Mouse (Mus musculus): ENCODE results near the gene Shf.

- TF ChIP-seq CTCF (IDR thresholded peaks at IDR 0.05; ENCODE audit: control insufficient read depth, insufficient read depth, low read length) (no peak), POLR2A (IDR thresholded peaks at IDR 0.05; ENCODE audit: borderline replicate concordance, control insufficient read depth, low read depth, low read length) (no peak)
These were observed 31.7 kb downstream of the Shf start for GRCm38 (mm10) chr2:122337291-122337690.

Measured in bone marrow, adult 2 months (tissue).